Mouse (Mus musculus): ENCODE measurements around the gene Kif22.

The Kif22 gene

GRCm38 (mm10) chr7:127018416-127019305, 23.6 kb downstream of the Kif22 start:
- CTCF ChIA-PET = interaction anchor here (0.5 kb wide), 1 partner anchor 229 kb away, joined by 3 read pairs; no protein-coding TSS in a partner anchor

- CTCF ChIA-PET = interaction anchor here (1.1 kb wide), 1 partner anchor 12 kb away, joined by 3 read pairs; no protein-coding TSS in a partner anchor
Observed at GRCm38 (mm10) chr7:127017950-127018345, 24.3 kb downstream of the Kif22 start.

- CTCF ChIA-PET = interaction anchor here (0.8 to 1.1 kb wide), 2 partner anchors 11 to 87 kb away, joined by 3 to 4 read pairs; no protein-coding TSS in a partner anchor
Observed at GRCm38 (mm10) chr7:127016971-127017949, 25.0 kb downstream of the Kif22 start, which contains the start of gene Pagr1a. TSS of gene Pagr1a (minus strand) at chr7:127017352.

- CTCF ChIA-PET = interaction anchor here (0.6 to 0.8 kb wide), 2 partner anchors 87 to 203 kb away, joined by 4 to 14 read pairs; no protein-coding TSS in a partner anchor
Observed at GRCm38 (mm10) chr7:127016486-127016938, 25.8 kb downstream of the Kif22 start.

GRCm38 (mm10) chr7:127016481-127016485, 26.0 kb downstream of the Kif22 start, which contains the start of gene Pagr1b:
TSS of gene Pagr1b (minus strand) at chr7:127016484.
- CTCF ChIA-PET = interaction anchor here (0.6 to 0.8 kb wide), 2 partner anchors 88 to 203 kb away, joined by 4 to 14 read pairs; no protein-coding TSS in a partner anchor

GRCm38 (mm10) chr7:127016081-127016480, 26.2 kb downstream of the Kif22 start:
- CTCF ChIA-PET = interaction anchor here (0.6 to 0.8 kb wide), 2 partner anchors 88 to 203 kb away, joined by 4 to 14 read pairs; no protein-coding TSS in a partner anchor

GRCm38 (mm10) chr7:127014993-127015392, 27.3 kb downstream of the Kif22 start:
- CTCF ChIA-PET = interaction anchor here (0.5 to 0.6 kb wide), 3 partner anchors 10 to 1123 kb away, joined by 3 to 12 read pairs (median 3); partner anchors contain the start of gene Maz

- CTCF ChIA-PET = interaction anchor here (0.5 to 0.6 kb wide), 2 partner anchors 9 to 12 kb away, joined by 3 to 12 read pairs; partner anchors contain the start of gene Maz
Observed at GRCm38 (mm10) chr7:127014320-127014719, 28.0 kb downstream of the Kif22 start, which contains the start of gene Mvp. TSS of gene Mvp (minus strand) at chr7:127014621.

GRCm38 (mm10) chr7:127013385-127013784, 28.9 kb downstream of the Kif22 start:
- CTCF ChIA-PET = no interaction called here

GRCm38 (mm10) chr7:127012845-127013244, 29.4 kb downstream of the Kif22 start:
- CTCF ChIA-PET = interaction anchor here (1.1 kb wide), 1 partner anchor 51 kb away, joined by 7 read pairs; no protein-coding TSS in a partner anchor

- CTCF ChIA-PET = interaction anchor here (1.1 kb wide), 1 partner anchor 50 kb away, joined by 7 read pairs; no protein-coding TSS in a partner anchor
Observed at GRCm38 (mm10) chr7:127012374-127012773, 29.9 kb downstream of the Kif22 start.

GRCm38 (mm10) chr7:127011717-127012116, 30.6 kb downstream of the Kif22 start:
- CTCF ChIA-PET = interaction anchor here (0.7 to 1.1 kb wide), 2 partner anchors 15 to 50 kb away, joined by 4 to 7 read pairs; no protein-coding TSS in a partner anchor

GRCm38 (mm10) chr7:127011051-127011450, 31.2 kb downstream of the Kif22 start:
- CTCF ChIA-PET = interaction anchor here (0.7 kb wide), 1 partner anchor 15 kb away, joined by 4 read pairs; no protein-coding TSS in a partner anchor

GRCm38 (mm10) chr7:127009307-127010085, 32.8 kb downstream of the Kif22 start:
- CTCF ChIA-PET = no interaction called here

- CTCF ChIA-PET = no interaction called here
Observed at GRCm38 (mm10) chr7:127008239-127009019, 33.8 kb downstream of the Kif22 start.

GRCm38 (mm10) chr7:127007313-127008024, 34.8 kb downstream of the Kif22 start:
- CTCF ChIA-PET = interaction anchor here (0.7 kb wide), 1 partner anchor 15 kb away, joined by 4 read pairs; no protein-coding TSS in a partner anchor

- CTCF ChIA-PET = no interaction called here
Observed at GRCm38 (mm10) chr7:127004122-127004875, 38.0 kb downstream of the Kif22 start.

- CTCF ChIA-PET = no interaction called here
Observed at GRCm38 (mm10) chr7:127003620-127004019, 38.7 kb downstream of the Kif22 start.

All from spleen, embryonic (tissue).